8 mouse cellular contexts compared by ENCODE assay signal in the genomic region with DNA sequence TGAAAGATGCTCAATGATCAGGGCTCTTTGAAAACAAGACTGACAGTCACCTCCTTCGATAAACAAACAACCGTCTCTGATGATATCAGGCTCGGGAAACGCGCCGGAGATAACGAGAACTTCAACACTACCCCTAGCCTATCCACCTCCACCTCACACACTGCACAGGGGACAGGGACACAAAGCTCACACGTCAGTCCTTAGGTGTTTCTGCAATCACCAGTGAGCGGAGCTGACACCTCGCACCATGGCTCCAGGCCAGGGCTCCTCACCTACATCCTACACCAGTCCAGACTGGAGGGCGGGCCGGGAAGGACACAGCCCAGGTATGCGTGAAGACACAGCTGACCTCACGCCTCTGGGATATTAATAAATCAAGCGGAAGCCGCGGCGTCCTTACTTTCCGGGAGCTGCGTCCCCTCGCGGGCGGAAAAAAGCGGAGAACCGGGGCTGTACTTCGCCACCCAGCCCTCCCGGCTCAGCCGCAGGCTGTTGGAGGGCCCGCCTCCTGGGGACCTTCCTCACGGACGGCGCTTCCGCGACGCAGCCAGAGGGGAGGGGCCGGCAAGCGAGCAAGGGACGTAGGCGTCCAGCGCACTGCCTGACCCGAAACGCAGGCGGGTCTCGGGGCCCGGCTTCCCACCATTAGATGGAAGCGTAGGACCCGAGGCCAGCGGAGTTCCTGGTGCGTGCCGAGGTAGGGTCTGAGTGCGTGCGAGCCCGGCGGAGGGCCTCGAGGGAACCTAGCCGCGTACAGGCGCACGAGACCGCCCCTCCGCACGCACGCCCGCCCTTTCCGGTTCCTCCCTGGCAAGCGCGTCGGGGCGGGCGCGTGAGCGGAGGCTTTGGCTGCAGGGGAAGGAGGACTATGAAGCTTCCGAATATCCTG. TPM values are rescaled to one million over a fixed set of nuclear protein-coding genes. Genes with fewer than 3 reads are reported as not detected.
DNase-seq lines count a peak whose midpoint lies in the region; ATAC-seq lines count a peak whose summit lies in the region.

TSS of gene Ak6 (plus strand) at position 430 of the 889 bp plus-strand sequence.
TSS of gene Rad17 (minus strand) at position 502 of the 889 bp plus-strand sequence.

- peak within 1 kb of the TSS; percentile 90 for H3K4me3 ChIP-seq in heart, embryonic 12.5 days
- peak within 1 kb of the TSS; percentile 98 for H3K4me3 ChIP-seq in liver, embryonic 12.5 days
- peak within 1 kb of the TSS; percentile 89 for H3K4me3 ChIP-seq in stomach, embryonic 15.5 days (replicated peaks)

- H3K36me3 ChIP-seq in heart, embryonic 12.5 days: peaks cover 22% of the 10 kb centered on the region
- H3K36me3 ChIP-seq in liver, embryonic 12.5 days: peaks cover 41% of the 10 kb centered on the region
- 0 out of 2 replicates have a peak, but pooled peaks cover 3% of the 10 kb centered on the region for H3K36me3 ChIP-seq in stomach, embryonic 15.5 days

- DNase-seq in CD4-positive helper T cell, adult 2 months (ENCODE audit: low read depth, low spot score): peak; percentile 96
- DNase-seq in brain, embryonic 18.5 days (ENCODE audit: low read depth, low spot score): peak; percentile 86
- DNase-seq in kidney, postnatal 10 days: peak; percentile 98
- peak; percentile 89 to 95 for DNase-seq in natural killer cell, adult 2 months (ENCODE audit: low spot score in 2 of 2)

- peak within 1 kb of the TSS; percentile 87 for H3K27ac ChIP-seq in heart, embryonic 12.5 days (ENCODE audit: poor library complexity, severe bottlenecking)
- H3K27ac ChIP-seq in liver, embryonic 12.5 days: peak within 1 kb of the TSS; percentile 90
- H3K27ac ChIP-seq in stomach, embryonic 15.5 days: peak within 1 kb of the TSS; percentile 97

- H3K9me3 ChIP-seq in heart, embryonic 12.5 days (replicated peaks): no peaks in the 10 kb centered on the region
- H3K9me3 ChIP-seq in liver, embryonic 12.5 days (replicated peaks): no peaks in the 10 kb centered on the region
- H3K9me3 ChIP-seq in stomach, embryonic 15.5 days: no peaks in the 10 kb centered on the region

- peak within 1 kb of the TSS; percentile 93 for H3K4me2 ChIP-seq in heart, embryonic 12.5 days
- H3K4me2 ChIP-seq in liver, embryonic 12.5 days: peak within 1 kb of the TSS; percentile 94
- H3K4me2 ChIP-seq in stomach, embryonic 15.5 days: peak within 1 kb of the TSS; percentile 74

- under 1% methylated on average over 68 of the region's 73 CpGs for WGBS in heart, embryonic 12.5 days
- WGBS in liver, embryonic 12.5 days (ENCODE audit: insufficient replicate concordance): under 1% methylated on average over 66 of the region's 73 CpGs
- under 1% methylated on average over 70 of the region's 73 CpGs for WGBS in stomach, embryonic 15.5 days

- H3K27me3 ChIP-seq in heart, embryonic 12.5 days (replicated peaks): no peaks in the 10 kb centered on the region
- no peaks in the 10 kb centered on the region for H3K27me3 ChIP-seq in liver, embryonic 12.5 days (replicated peaks)
- no peaks in the 10 kb centered on the region for H3K27me3 ChIP-seq in stomach, embryonic 15.5 days (replicated peaks)

- peak within 1 kb of the TSS; percentile 95 for H3K9ac ChIP-seq in heart, embryonic 12.5 days
- peak within 1 kb of the TSS; percentile 89 for H3K9ac ChIP-seq in liver, embryonic 12.5 days
- peak within 1 kb of the TSS; percentile 86 for H3K9ac ChIP-seq in stomach, embryonic 15.5 days

- peak; percentile 97 for ATAC-seq in erythroid progenitor cell, adult 5-6 weeks (replicated peaks; ENCODE audit: low FRiP score, poor library complexity, severe bottlenecking)
- peak; percentile 96 for ATAC-seq in heart, embryonic 12.5 days (ENCODE audit: insufficient number of reproducible peaks, low FRiP score)
- ATAC-seq in liver, embryonic 12.5 days: peak; percentile 97
- peak; percentile 98 for ATAC-seq in stomach, embryonic 15.5 days (ENCODE audit: insufficient read depth, low FRiP score, low read depth)

- H3K4me1 ChIP-seq in heart, embryonic 12.5 days (replicated peaks): peaks cover 7% of the 10 kb centered on the region
- H3K4me1 ChIP-seq in liver, embryonic 12.5 days: peaks cover 26% of the 10 kb centered on the region
- H3K4me1 ChIP-seq in stomach, embryonic 15.5 days: peaks cover 7% of the 10 kb centered on the region; the same call in 1 of the 2 replicates

RNA-seq across cellular contexts. Expression of gene Ak6, which starts in this region (rescaled TPM):
- total RNA-seq in erythroid progenitor cell, adult 5-6 weeks (2015; ENCODE audit: low replicate concordance): 132 and 133 TPM in 2 replicates
- 47.4 and 85.9 TPM in 2 replicates for total RNA-seq in erythroid progenitor cell, adult 5-6 weeks (2017; ENCODE audit: low replicate concordance)
- 216 and 219 TPM in 2 replicates for polyA plus RNA-seq in heart, embryonic 12.5 days (2016; fragmentation: Nextera tagmentation; extraction: Ambion mirVana)
- 216 and 222 TPM in 2 replicates for polyA plus RNA-seq in liver, embryonic 12.5 days (2016; fragmentation: Nextera tagmentation; extraction: Ambion mirVana)
- polyA plus RNA-seq in stomach, embryonic 15.5 days (2015; fragmentation: Nextera tagmentation; extraction: Ambion mirVana): 255 and 261 TPM in 2 replicates

RNA-seq across cellular contexts. Expression of gene Rad17, which starts in this region (rescaled TPM):
- 23.5 and 29.9 TPM in 2 replicates for total RNA-seq in erythroid progenitor cell, adult 5-6 weeks (2015; ENCODE audit: low replicate concordance)
- total RNA-seq in erythroid progenitor cell, adult 5-6 weeks (2017; ENCODE audit: low replicate concordance): 19.7 and 21.6 TPM in 2 replicates
- 27.3 and 28.7 TPM in 2 replicates for polyA plus RNA-seq in heart, embryonic 12.5 days (2016; fragmentation: Nextera tagmentation; extraction: Ambion mirVana)
- polyA plus RNA-seq in liver, embryonic 12.5 days (2016; fragmentation: Nextera tagmentation; extraction: Ambion mirVana): 20.0 and 20.3 TPM in 2 replicates
- 17.9 and 19.0 TPM in 2 replicates for polyA plus RNA-seq in stomach, embryonic 15.5 days (2015; fragmentation: Nextera tagmentation; extraction: Ambion mirVana)

Comparison
In these comparisons a context has a peak if more than half of its experiments do, and no peak if none do; other contexts are left out.
1. Peak in every context shown above with its lines: DNase-seq, ATAC-seq, H3K4me3 ChIP-seq and H3K27ac ChIP-seq.